Mouse (Mus musculus) G1E-ER4 (cell line): ENCODE measurements around the gene Mrm3. TPM values are rescaled to one million over a fixed set of nuclear protein-coding genes. Genes with fewer than 3 reads are reported as not detected.

Experiments
- GATA1 ChIP-seq: IDR thresholded peaks from one replicate; pipeline ENCODE4 v1.8.0; 2012; ENCODE audit warnings: low read length, inconsistent platforms
- polyA plus RNA-seq: library from polyadenylated mRNA; stranded (reverse); fragments of >175 nt; gene quantifications from 2 replicates; pipeline ENCODE4 v1.2.3, GENCODE M21; 2012

Gene Mrm3
- polyA plus RNA-seq, 1 experiment: 21.2 TPM

DNA sequence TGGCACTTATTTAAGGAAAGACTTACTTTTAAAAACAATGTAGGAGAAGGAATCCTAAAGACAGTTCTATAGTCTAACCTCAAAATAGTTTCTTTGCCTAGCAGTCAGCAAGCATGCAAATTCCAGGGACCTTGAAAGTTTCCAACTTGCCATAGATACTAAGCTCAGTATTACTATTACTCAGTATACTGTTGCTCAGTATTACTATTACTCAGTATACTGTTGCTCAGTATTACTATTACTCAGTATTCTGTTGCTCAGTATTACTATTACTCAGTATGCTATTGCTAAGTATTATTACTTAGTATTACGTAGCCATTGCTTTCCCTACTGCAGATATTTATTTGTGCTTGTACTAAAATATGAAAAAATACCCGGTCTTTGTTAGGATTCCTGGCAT is 3.8 kb upstream of the Mrm3 start:
- no peak for TF ChIP-seq GATA1

DNA sequence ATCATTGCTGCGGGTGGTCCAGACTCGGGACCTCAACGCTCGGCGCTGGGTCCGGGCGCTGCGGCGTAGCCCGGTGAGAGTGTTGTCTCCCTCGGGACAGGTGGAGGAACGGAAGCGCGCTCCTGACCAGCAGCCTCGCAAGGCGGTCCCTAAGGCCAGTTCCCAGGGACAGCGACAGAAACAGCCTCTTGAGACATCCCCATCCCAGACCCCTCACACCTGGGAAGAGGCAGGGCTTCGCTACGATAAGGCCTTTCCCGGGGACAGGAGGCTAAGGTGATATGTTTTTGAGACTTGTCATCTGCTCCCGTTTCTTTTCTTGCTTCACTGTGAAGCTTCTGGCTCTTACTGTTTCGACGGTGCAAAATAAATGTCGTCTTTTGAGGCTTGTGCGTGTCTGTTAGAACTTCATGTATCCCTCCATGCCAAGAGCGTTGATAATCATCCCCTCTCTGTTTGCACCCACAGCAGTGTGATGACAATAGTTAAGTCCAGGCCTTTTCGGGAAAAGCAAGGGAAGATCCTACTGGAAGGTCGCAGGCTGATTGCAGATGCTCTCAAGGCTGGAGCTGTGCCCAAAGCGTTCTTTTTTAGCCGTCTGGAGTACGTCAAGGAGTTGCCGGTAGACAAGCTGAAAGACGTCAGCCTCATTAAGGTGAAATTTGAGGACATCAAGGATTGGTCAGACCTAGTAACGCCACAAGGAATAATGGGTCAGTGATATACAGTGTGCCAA is 464 bp downstream of the Mrm3 start:
- no peak for TF ChIP-seq GATA1

DNA sequence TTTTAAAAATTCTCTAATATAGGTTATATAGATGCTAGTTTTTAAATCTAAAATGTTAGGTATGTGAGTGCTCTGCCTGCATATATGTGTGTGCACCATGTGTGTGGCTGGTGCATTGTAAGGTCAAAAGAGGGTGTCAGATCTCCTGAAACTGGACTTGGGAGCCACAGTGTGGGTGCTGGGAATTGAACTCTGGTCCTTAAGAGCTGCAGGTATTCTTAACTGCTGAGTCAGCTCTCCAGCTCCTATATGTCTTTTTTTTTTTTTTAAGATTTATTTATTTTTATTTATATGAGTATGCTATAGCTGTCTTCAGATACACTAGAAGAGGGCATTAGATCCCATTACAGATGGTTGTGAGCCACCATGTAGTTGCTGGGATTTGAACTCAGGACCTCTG is 2.9 kb downstream of the Mrm3 start:
- TF ChIP-seq GATA1: no peak

GRCm38 (mm10) chr11:76247239-76247638 is 3.7 kb downstream of the Mrm3 start:
- no peak for TF ChIP-seq GATA1

DNA sequence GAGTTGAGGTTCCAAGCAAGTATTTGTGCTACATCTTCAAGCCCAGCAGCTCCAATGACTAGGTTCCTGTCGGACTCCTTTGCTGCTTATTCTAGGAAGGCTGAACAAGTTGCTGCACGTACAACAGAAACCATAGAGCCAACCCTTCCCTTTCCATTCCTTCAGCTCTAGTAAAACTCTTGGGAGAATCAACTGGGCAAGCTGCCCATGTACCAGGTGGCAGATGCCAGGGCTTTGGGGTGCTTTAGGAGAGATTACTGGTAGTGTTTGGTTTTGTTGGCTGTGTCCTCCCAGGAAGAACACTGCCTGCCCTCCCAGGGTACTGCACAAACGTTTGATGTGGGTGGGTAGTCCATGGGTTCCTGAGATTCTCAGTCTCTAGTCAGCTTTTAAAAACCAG is 8.5 kb downstream of the Mrm3 start:
- TF ChIP-seq GATA1: no peak

GRCm38 (mm10) chr11:76253145-76253917 is 9.8 kb downstream of the Mrm3 start:
- no peak for TF ChIP-seq GATA1

GRCm38 (mm10) chr11:76253918-76254264 is 10.4 kb downstream of the Mrm3 start:
- no peak for TF ChIP-seq GATA1

DNA sequence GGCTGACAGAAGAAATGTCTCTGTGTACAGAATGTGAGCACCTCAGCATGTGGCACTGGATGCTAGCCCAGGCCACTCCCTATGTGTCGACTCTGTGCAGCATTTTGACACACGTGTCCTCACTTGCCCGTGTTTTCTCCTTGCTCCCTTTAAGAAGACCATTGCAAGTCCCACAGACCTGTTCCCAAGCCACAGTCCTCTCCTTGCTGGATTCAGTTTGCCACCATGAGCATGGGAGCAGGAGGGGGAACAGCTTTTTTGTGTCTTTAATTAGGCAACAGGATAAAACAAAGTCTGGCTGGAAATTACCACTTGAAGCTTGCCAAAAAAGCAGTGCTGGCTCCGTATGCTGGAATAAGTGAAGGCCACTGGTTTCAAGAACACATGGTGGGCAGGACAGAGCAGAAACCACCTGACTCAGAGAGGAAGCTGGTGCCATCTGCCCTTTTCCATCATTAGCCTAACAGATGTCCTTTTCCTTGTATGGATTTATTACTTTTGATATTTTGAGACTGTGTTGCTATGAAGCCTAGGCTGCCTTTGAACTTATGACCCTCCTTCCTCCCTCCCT is 12.0 kb downstream of the Mrm3 start:
- no peak for TF ChIP-seq GATA1

GRCm38 (mm10) chr11:76256129-76256528 is 12.6 kb downstream of the Mrm3 start:
- TF ChIP-seq GATA1: no peak

DNA sequence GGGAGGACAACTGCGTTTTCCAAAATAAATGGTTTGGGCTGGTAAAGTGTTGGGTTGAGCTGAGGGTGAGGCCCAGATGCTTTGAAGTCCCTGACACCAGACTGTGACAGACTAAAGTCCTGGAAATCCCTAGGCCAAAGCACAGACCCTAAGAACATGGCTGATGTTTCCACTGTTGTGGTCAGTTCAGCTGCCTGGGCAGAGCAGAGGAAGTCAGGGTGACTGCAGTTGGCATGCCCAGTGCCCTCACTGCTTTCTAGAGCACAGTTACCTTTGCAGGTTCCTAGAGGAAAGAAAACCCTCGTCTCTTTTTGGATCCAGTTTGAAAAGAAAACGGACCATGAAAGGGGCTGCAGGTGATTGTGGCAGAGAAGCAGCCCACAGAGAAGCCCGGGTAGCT is 13.9 kb downstream of the Mrm3 start:
- no peak for TF ChIP-seq GATA1

DNA sequence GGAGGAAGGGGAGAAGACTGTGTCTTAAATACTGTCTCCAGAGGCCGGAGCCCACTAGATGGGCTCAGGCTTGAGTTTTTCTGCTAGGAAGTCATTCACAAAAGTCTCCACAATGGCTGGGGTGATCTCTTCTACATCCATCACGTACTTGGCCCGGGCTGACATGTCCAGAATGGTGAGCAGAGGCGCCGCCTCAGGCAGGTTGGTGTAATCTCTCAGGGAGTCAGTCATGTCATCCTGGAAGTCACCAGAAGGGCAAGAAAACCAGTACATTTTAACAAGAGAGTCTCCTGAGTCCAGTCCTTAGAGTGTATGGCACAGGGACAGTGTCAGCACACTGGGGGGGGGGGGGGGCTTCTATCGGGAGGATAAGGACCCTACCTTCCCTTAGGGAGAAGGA is 15.0 kb downstream of the Mrm3 start:
- no peak for TF ChIP-seq GATA1

DNA sequence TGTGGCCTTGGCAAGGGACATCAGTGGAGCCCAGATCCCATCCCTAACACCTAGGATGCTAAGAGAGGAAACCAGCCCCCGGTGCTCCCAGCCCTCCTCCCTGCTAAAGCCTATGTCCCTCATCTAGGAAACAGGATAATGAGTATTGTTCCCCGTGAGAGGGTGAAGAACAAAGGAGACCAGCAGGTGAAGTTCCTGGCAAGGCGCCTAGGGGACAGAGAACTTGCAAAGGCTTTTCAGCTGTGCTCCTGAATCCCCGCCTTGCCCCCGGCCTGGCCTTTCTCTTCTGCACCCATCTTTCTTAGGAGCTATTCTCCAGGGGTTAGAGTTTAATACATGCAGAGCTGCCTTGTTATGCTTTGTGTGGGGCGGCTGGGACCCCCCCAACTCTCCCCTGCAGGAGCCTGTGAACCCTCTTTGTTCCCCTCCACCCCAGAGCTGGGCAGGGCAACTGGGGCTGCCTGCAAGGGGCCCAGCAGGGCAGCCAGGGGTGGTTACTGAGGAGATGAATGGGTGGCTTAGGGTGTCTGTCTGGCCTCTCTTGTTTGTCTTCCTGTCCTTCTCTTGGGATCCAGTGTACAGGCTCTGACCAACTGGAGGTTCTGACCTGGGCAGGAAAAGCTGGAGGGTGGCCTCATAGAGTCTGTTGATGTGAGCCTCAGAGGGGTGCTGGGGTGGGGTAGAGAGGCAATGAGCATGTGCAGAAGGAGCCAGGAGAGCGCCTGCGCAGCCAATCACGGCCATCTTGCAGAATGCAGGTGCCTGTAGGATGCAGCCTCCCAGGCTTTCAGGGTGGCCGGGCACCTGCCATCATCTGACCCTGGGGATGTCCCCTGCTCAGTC is 16.9 kb downstream of the Mrm3 start:
- TF ChIP-seq GATA1: no peak

DNA sequence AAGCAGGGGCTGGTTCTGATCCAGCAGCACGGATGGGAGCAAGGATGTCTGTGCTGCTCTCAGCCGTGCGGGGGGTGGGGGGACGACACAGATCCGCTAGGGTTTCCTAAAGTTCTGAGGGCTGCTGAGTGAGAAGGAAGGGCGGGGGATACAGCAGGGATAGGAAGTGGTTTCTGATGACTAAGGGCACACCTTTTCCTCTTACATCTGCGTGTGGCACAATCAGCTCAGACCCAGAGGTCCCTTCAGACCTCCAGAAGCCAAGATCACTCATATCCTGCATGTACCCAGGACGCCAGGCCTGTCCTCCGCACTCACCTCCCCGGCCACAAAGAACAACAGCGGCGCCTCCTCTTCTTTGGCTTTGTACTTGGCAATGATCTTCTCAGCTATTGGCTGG is 17.7 kb downstream of the Mrm3 start:
- TF ChIP-seq GATA1: no peak

GRCm38 (mm10) chr11:76262611-76263351 is 19.3 kb downstream of the Mrm3 start:
- no peak for TF ChIP-seq GATA1

GRCm38 (mm10) chr11:76267550-76267949 is 24.0 kb downstream of the Mrm3 start:
- no peak for TF ChIP-seq GATA1

GRCm38 (mm10) chr11:76268001-76268459 is 24.5 kb downstream of the Mrm3 start:
- TF ChIP-seq GATA1: no peak
